Mouse (Mus musculus): ENCODE results near the gene Klk15. TPM values are rescaled to one million over a fixed set of nuclear protein-coding genes. Genes with fewer than 3 reads are reported as not detected.

The Klk15 gene
- total RNA-seq, 4 experiments from 2014 or later, result not detected

DNA sequence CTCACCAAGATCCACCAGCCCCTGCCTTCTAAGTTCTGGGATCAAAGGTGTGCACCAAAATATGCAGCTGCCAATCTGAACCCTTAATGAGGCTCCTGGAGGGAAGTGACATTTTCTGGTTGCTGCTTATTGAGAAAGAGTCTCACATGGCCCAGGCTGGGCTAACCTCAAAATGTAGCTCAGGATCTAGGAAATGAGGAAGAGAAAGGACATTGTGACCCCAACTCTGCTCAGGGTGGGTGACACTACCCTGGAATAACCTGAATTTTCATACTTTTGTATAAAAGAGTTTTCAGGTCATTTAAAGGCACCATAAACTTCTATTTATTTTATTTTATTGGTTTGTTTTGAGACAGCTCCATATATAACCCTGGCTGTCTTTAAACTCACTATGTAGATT lies 52.1 kb downstream of the Klk15 start:
- DNase-seq, result no peak

Other genes with a start within 250 kb of the Klk15 start
- gene Klk14, start 243.3 kb upstream of the Klk15 start, total RNA-seq (2022), result not detected
- under 1 TPM in 2 of 4 experiments, not detected in 2; 0.15 to 0.16 TPM for gene Klk13, start 221.2 kb upstream of the Klk15 start, total RNA-seq (2022)
- not detected for gene Klk12, start 164.8 kb upstream of the Klk15 start, total RNA-seq (2022)
- under 1 TPM in 1 of 4 experiments, not detected in 3; 0.32 TPM for gene Klk11, start 159.1 kb upstream of the Klk15 start, total RNA-seq (2022)
- gene Klk10, start 152.7 kb upstream of the Klk15 start, total RNA-seq (2022), result under 1 TPM; 0.23 to 0.68 (median 0.52) TPM
- not detected for gene Klk9, start 141.8 kb upstream of the Klk15 start, total RNA-seq (2022)
- 1 to 10 TPM; 1.8 to 3.7 (median 3.2) TPM for gene Klk8, start 136.2 kb upstream of the Klk15 start, total RNA-seq (2022)
- not detected for gene Klk7, start 122.4 kb upstream of the Klk15 start, total RNA-seq (2022)
- gene Klk6, start 109.2 kb upstream of the Klk15 start, total RNA-seq (2022), result not detected
- not detected for gene Klk5, start 91.8 kb upstream of the Klk15 start, total RNA-seq (2022)
- gene Klk4, start 52.6 kb upstream of the Klk15 start, total RNA-seq (2022), result not detected
- not detected for gene Klk1b8, start 16.9 kb downstream of the Klk15 start, total RNA-seq (2022)
- gene Klk1b1, start 33.0 kb downstream of the Klk15 start, total RNA-seq (2022), result not detected
- gene Klk1b9, start 42.3 kb downstream of the Klk15 start, total RNA-seq (2022), result under 1 TPM in 1 of 4 experiments, not detected in 3; 0.35 TPM
- gene Klk1b11, start 62.1 kb downstream of the Klk15 start, total RNA-seq (2022), result not detected
- not detected for gene Klk1b26, start 78.4 kb downstream of the Klk15 start, total RNA-seq (2022)
- not detected for gene Klk1b27, start 118.5 kb downstream of the Klk15 start, total RNA-seq (2022)
- 1 to 10 TPM in 1 of 4 experiments, not detected in 3; 1.1 TPM for gene Klk1b21, start 168.6 kb downstream of the Klk15 start, total RNA-seq (2022)
- gene Klk1b22, start 178.9 kb downstream of the Klk15 start, total RNA-seq (2022), result not detected
- not detected for gene Klk1b16, start 203.0 kb downstream of the Klk15 start, total RNA-seq (2022)